Mouse (Mus musculus) limb, embryonic 13.5 days (tissue): ENCODE measurements around the gene Dennd1b. TPM values are rescaled to one million over a fixed set of nuclear protein-coding genes. Genes with fewer than 3 reads are reported as not detected.

Experiments used
- polyA plus RNA-seq: library from polyadenylated mRNA; unstranded; fragments of >200 nt; fragmentation: Nextera tagmentation; extraction: Ambion mirVana; gene quantifications from 2 replicates; pipeline ENCODE4 v1.2.1, GENCODE M21; 2015

The Dennd1b gene
- polyA plus RNA-seq, 1 experiment from 2014 or later: 11.4 TPM

Other genes starting within 250 kb of the Dennd1b start
- gene Lhx9, start 114.9 kb upstream of the Dennd1b start, polyA plus RNA-seq: 34.5 and 40.2 TPM in 2 replicates
- gene 2310009B15Rik, start 106.6 kb upstream of the Dennd1b start, polyA plus RNA-seq: 44.1 and 46.0 TPM in 2 replicates